Mouse (Mus musculus) frontal cortex, adult (tissue): ENCODE results near the gene Ltbp1.

Experiments
- ATAC-seq: cut with Nextera tagmentation; 2 replicates; pipeline ENCODE4 v1.9.2; 2017; ENCODE audit warnings: mild to moderate bottlenecking, moderate library complexity, mixed read lengths; ENCODE audit not compliant: low TSS enrichment

Gene Ltbp1

GRCm38 (mm10) chr17:75235781-75236180 is 230.4 kb downstream of the Ltbp1 start:
- ATAC-seq = peak; percentile 67

DNA sequence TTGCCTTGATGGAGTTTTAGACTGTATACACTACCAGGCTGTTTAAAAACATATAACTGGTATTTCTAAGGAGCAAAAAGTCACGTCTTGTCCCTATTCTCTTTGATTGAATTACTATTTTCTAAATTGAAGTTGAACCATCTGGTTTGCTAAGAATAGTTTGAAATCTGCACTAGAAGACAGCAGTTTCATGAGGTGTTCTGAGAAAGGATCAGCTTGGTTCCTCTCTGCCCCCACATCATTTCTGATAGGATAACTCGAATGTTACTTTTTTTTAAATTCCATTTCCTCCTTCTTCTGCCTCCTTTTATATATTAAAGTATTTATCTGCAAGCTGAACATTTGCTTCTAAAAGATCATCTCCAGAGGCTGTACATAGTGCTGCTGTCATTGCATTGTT is 231.2 kb downstream of the Ltbp1 start:
- peak; percentile 88 for ATAC-seq

DNA sequence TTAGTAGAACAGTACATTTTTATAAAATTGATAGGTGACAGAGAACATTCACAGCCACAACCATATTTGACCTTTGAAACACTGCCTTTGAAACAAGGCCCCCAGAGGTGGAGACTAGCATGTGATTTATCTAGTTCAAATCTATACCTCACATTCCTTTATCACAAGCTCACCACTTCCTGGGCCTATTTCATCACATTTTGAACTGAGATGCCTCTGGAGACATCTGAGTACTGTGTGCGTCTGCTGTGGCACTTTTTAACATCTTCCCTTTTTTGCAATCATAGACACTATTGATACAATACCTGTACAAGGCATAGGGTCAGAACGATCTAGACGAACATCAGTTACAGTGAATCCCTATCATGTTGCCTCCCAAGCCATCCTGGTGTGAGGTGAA is 232.1 kb downstream of the Ltbp1 start:
- no peak for ATAC-seq

- no peak for ATAC-seq
Measured at GRCm38 (mm10) chr17:75238655-75239054, 233.3 kb downstream of the Ltbp1 start.

GRCm38 (mm10) chr17:75239545-75239944 is 234.2 kb downstream of the Ltbp1 start:
- ATAC-seq = no peak

GRCm38 (mm10) chr17:75242086-75242485 is 236.7 kb downstream of the Ltbp1 start:
- no peak for ATAC-seq

- ATAC-seq = no peak
Measured at GRCm38 (mm10) chr17:75243221-75243620, 237.9 kb downstream of the Ltbp1 start.

- no peak for ATAC-seq
Measured at GRCm38 (mm10) chr17:75244148-75244547, 238.8 kb downstream of the Ltbp1 start.

DNA sequence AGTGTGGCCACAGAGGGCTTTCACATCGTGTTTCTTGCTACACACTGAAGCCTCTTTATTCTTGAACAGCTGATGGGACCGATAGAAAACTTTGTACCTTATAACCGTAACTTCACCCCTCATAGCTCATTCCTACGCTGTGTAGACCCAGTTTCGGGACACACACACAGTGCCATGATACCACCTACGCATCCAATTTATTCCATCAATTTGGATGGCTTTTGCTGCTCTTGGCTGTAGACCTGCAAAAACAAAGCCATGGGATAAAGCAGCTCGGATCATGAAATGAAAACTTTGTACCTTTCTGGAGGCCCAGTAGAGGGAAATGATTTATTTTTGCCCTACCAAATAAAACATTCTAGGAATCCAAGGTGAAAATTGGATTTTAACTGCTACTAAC is 239.7 kb downstream of the Ltbp1 start:
- ATAC-seq = no peak

GRCm38 (mm10) chr17:75248632-75249031 is 243.3 kb downstream of the Ltbp1 start:
- ATAC-seq = no peak

DNA sequence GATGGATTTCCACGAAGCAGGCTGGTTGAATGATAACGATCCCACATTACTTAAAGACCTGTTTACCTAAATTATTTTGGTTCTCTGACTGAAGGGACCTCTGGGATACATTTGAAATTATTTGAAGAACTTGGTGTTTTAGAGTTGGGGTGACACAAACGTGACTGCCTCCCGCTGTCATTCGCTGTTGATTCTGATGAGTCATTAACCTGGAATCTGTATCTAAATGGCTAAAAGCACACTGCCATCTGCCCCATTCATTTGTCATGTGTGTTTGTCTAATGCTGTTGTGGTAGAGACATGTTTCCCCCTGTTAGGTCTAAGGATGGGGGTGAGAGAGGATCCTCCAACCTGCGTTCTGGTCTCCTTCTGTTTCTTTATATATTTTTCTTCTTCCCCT is 245.2 kb downstream of the Ltbp1 start:
- no peak for ATAC-seq

GRCm38 (mm10) chr17:75251094-75251493 is 245.7 kb downstream of the Ltbp1 start:
- no peak for ATAC-seq

- ATAC-seq = no peak
Measured at GRCm38 (mm10) chr17:75252540-75252939, 247.2 kb downstream of the Ltbp1 start.

DNA sequence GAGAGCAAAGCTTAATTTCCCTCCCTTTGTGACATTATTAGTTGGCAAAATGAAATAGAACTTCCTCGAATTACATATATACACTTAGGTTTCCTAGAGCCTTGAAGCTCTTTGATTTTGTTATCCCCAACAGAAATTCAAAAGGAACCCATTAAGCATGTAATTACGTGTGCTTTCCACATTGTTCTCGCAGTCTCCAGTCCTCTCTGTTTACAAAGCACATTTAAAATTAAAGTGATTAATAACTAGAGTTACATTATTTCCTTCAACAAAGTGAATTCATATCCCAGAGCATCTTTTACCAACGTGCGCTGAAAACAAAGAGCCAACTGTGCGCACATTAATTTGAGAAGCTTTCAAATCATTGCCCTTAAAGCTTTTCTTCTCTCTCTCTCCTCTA is 249.5 kb downstream of the Ltbp1 start:
- no peak for ATAC-seq

GRCm38 (mm10) chr17:75255967-75256366 is 250.6 kb downstream of the Ltbp1 start:
- no peak for ATAC-seq

- no peak for ATAC-seq
Measured at GRCm38 (mm10) chr17:75258427-75258826, 253.1 kb downstream of the Ltbp1 start.

DNA sequence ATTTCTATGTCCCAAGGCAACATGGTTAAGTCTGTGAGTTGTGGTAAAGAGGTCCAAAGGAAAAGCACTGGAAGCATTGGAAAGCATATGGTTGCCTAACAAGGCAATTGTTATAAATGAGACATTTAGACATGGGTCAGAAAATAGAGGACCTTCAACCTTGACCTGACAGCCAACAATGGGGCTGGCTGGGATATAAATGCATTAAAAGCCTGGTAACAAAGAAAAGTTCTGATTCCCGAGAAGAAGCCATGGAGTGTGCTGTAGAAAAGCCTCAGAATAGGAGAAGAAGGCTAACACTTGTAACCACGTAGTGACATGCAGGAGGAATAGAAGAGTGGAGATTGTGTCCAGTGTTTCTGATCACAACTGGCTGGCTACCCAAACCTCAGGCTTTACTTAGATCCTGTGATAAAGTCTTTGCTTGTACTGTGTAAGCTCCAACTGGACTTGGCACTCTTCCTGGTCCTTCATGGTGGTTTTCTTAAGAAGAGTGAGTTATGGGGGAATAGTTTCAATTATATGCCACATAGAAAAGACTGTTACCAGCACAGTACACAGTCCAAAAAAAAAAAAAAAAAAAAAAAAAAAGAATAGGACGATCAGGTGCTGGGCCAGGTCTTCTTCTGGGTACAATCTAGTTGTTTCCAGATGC is 258.1 kb downstream of the Ltbp1 start:
- no peak for ATAC-seq

DNA sequence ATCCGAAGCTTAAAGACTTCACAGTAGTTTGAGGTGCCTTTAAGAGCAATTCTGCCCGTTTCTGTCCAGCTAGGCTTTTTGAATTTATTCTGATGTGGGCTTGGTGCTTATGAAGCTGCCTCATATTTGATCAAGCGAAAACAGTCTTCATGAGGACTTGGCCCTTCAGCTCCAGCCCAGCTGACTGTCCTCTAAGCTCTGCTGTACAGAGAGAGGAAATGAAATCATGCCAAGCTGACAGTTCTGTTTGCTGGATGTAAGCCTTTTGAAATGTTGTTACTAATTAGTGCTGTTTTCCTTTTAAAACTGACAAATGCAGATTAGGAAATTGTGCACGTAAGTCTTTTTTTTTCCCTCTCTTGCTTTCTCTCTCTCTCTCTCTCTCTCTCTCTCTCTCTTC is 263.1 kb downstream of the Ltbp1 start:
- ATAC-seq = no peak

- ATAC-seq = no peak
Measured at GRCm38 (mm10) chr17:75272446-75272845, 267.1 kb downstream of the Ltbp1 start.

DNA sequence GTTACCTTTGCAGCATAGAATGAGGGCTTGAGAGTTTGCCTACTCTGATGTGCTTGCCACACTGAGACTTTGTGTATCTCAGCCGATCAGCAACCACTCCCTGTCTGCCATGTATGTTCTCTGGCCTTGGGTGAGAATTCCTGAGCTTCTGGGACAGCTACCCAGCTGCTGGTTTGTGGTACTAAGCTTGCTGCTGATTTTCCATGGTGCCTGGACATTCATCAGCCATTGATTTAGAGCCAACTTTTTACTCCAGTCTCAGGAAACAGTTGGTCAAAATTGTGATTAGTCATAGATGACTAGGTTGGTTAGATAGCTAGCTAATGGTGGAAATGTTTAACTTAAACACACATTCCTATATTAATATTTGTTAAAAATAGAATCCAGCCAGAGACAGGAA is 267.9 kb downstream of the Ltbp1 start:
- no peak for ATAC-seq

DNA sequence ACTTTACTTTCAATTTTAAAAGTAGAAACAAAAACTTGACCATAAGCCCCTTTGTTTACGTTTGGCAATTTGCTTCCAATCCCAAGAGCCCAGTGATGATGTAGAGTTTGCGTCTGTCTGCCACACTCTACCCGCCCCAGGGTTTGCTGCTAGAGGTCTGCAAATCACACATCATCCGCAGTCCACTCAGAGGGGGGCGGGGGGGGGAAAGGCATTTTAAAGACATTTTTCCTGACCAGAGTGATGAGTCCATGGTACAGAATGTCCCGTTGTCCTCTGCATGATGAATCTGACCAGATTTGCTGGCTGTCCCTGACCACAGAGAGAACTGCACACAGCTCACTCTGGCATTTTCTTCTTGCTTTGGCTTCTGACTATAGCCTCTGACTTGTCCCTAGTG is 269.9 kb downstream of the Ltbp1 start:
- ATAC-seq = no peak

- no peak for ATAC-seq
Measured at GRCm38 (mm10) chr17:75278106-75278505, 272.7 kb downstream of the Ltbp1 start.

GRCm38 (mm10) chr17:75278561-75278960 is 273.2 kb downstream of the Ltbp1 start:
- ATAC-seq = no peak

DNA sequence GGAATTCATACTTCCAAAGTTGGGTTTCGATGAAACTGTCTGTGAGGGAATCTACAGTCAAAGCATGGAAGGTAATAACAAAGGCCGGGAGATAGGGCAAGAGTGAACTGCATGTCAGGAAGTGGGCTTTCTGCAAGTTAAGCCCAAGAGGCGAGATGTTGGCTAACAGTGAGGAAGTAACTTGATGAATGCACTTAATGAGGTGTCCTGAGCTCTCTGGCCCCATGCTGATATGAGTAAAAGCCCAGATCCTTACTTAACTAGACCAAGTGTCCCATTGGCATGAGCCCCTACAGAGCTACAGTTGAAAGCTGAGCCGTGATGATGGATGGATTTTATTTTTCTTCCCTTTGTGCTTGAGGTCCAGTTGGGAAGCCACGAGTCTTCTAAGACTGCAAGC is 276.0 kb downstream of the Ltbp1 start:
- no peak for ATAC-seq
